Mouse (Mus musculus) adrenal gland (tissue): ENCODE data around the gene Fam69b.

Experiments
- intact Hi-C: fragments of 180-260 bp; cut with DNase I; formaldehyde crosslinking; loops from one replicate; pipeline ENCODE4 v1.15.1; 2025

The Fam69b gene

GRCm38 (mm10) chr2:26597810-26598209 lies 30.4 kb upstream of the Fam69b start:
- intact Hi-C loops = no loop called here

GRCm38 (mm10) chr2:26598462-26598861 lies 29.8 kb upstream of the Fam69b start:
- intact Hi-C loops = no loop called here

- intact Hi-C loops = no loop called here
Observed at GRCm38 (mm10) chr2:26599965-26600364, 28.3 kb upstream of the Fam69b start.

- intact Hi-C loops = no loop called here
Observed at GRCm38 (mm10) chr2:26600664-26601063, 27.6 kb upstream of the Fam69b start.

GRCm38 (mm10) chr2:26601595-26601994 lies 26.7 kb upstream of the Fam69b start:
- intact Hi-C loops = no loop called here

GRCm38 (mm10) chr2:26602631-26603030 lies 25.6 kb upstream of the Fam69b start:
- intact Hi-C loops = no loop called here

- intact Hi-C loops = no loop called here
Observed at GRCm38 (mm10) chr2:26603159-26603558, 25.1 kb upstream of the Fam69b start.

- intact Hi-C loops = loop anchor here (2.0 kb wide), 1 partner anchor 37 kb away; no protein-coding TSS in a partner anchor
Observed at GRCm38 (mm10) chr2:26603720-26604671, 24.3 kb upstream of the Fam69b start, which contains the start of gene Agpat2. Gene Agpat2 (minus strand): TSS chr2:26604417.

GRCm38 (mm10) chr2:26605331-26605730 lies 22.9 kb upstream of the Fam69b start:
- intact Hi-C loops = loop anchor here (2.0 kb wide), 1 partner anchor 35 kb away; no protein-coding TSS in a partner anchor

GRCm38 (mm10) chr2:26606579-26606978 lies 21.7 kb upstream of the Fam69b start:
- intact Hi-C loops = no loop called here

- intact Hi-C loops = no loop called here
Observed at GRCm38 (mm10) chr2:26607056-26607910, 21.0 kb upstream of the Fam69b start.

GRCm38 (mm10) chr2:26608781-26609180 lies 19.5 kb upstream of the Fam69b start:
- intact Hi-C loops = no loop called here

GRCm38 (mm10) chr2:26609261-26609661 lies 19.0 kb upstream of the Fam69b start:
- intact Hi-C loops = no loop called here

GRCm38 (mm10) chr2:26610526-26610925 lies 17.7 kb upstream of the Fam69b start:
- intact Hi-C loops = no loop called here

- intact Hi-C loops = no loop called here
Observed at GRCm38 (mm10) chr2:26611054-26611453, 17.2 kb upstream of the Fam69b start.

GRCm38 (mm10) chr2:26611896-26612295 lies 16.4 kb upstream of the Fam69b start:
- intact Hi-C loops = no loop called here

GRCm38 (mm10) chr2:26614903-26615302 lies 13.4 kb upstream of the Fam69b start:
- intact Hi-C loops = no loop called here

- intact Hi-C loops = no loop called here
Observed at GRCm38 (mm10) chr2:26615459-26616124, 12.7 kb upstream of the Fam69b start.

GRCm38 (mm10) chr2:26617331-26617730 lies 10.9 kb upstream of the Fam69b start:
- intact Hi-C loops = no loop called here

- intact Hi-C loops = no loop called here
Observed at GRCm38 (mm10) chr2:26617928-26618327, 10.3 kb upstream of the Fam69b start.

- intact Hi-C loops = no loop called here
Observed at GRCm38 (mm10) chr2:26621246-26621645, 7.0 kb upstream of the Fam69b start.
